Mouse (Mus musculus) cerebellum, adult (tissue): ENCODE results near the gene Wnt7b.
A peak's percentile ranks its signal among the peaks of the same experiment; 100 is the strongest.

Experiments
- ATAC-seq: cut with Nextera tagmentation; 2 replicates; pipeline ENCODE4 v1.9.2; 2017; ENCODE audit warnings: mild to moderate bottlenecking, moderate library complexity, mixed read lengths; ENCODE audit not compliant: insufficient number of reproducible peaks, low FRiP score, low TSS enrichment

Wnt7b gene

DNA sequence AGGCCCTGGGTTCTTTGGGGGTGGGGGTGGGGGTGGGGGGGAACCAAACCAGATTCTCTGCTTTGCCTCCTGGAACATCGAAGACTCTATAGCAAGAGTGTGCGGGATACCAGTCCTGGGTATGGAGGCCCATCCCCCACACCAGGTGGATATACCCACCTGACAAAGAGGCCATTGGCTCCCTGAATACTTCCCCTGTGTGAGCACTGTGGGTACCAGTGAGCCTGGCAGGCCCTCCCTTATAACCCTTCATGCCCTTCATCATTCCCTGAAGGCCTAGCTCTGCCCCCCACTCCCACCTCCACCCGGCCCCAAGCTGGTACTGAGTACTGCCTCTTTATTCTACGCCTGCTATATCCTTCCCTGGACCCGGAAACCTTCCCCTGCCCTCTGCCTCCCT is 19.7 kb upstream of the Wnt7b start:
- ATAC-seq = no peak

DNA sequence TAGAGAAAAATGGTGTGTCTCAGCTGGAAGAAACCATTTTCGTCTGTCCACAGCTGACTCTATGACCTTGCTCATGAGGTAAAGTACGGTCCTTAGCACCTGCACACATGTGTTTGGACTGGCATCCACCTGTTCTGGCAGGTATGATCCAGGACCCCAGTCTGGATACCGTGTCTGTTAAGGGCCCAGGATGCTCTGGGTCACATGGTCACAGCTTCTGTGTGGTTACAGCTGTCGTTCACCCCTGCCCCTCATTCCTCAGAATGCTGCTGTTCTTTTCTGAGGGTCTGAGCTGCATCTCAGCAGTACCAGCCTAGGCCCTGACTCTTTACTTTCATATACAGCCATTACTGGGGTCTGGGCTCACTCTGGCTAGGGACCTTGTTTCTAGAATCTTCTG is 18.9 kb upstream of the Wnt7b start:
- no peak for ATAC-seq

DNA sequence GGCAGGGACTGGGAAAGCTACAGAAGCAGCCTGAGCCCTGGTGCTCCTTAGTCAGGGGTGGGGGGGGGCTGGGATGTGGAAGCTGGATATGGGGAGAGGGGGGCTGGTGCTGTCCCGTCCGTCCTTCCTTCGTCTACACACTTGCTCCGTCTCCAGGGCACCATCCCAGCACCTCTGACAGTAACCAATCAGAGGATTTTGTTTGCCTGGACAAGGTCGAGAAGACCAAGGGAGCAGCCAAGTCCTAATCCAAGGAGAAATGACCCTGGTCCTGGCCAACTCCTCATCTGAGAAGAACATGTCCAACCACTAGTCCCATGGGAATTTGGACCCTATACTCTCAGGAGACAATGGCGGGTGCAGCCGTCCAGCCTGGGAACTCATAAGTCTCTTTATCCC is 18.4 kb upstream of the Wnt7b start:
- ATAC-seq = no peak

DNA sequence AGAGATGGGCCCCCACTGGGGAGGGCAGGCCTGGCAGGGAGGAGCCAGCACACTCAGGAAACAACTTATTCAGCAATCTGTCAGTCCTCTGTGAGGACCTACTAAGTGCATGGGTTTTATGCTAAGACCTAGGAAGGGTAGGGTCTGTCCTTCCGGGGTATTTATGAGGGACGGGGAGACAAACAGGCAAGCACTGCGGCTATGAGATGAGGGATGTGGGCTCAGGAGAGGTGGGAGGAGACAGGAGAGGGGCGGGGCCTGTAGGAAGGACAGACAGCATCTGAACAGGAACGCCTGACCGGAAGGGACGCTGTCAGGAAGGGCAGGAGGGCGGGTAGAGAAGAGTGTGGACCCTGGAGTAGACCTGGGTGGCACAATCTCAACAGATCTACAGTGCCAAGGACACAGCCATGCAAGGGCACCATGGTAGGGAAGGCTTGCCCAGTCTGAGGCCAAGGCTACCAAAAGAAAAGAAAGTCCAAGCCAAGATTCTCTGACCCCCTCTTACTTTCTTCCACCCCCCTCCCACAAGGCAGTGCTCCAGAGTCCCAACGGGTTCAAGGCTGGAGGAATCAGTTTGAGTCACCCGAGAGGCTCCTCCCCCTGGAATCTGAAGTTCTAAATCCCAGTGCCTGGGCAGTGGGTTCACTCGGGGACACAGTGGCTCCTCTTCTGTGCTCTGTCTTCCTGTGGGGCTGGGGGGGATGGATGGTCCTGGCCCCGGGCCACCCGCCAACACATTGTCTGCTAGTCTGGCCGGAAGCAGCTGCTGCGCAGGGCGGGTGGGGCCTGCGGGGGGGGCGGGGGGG is 17.8 kb upstream of the Wnt7b start:
- no peak for ATAC-seq

DNA sequence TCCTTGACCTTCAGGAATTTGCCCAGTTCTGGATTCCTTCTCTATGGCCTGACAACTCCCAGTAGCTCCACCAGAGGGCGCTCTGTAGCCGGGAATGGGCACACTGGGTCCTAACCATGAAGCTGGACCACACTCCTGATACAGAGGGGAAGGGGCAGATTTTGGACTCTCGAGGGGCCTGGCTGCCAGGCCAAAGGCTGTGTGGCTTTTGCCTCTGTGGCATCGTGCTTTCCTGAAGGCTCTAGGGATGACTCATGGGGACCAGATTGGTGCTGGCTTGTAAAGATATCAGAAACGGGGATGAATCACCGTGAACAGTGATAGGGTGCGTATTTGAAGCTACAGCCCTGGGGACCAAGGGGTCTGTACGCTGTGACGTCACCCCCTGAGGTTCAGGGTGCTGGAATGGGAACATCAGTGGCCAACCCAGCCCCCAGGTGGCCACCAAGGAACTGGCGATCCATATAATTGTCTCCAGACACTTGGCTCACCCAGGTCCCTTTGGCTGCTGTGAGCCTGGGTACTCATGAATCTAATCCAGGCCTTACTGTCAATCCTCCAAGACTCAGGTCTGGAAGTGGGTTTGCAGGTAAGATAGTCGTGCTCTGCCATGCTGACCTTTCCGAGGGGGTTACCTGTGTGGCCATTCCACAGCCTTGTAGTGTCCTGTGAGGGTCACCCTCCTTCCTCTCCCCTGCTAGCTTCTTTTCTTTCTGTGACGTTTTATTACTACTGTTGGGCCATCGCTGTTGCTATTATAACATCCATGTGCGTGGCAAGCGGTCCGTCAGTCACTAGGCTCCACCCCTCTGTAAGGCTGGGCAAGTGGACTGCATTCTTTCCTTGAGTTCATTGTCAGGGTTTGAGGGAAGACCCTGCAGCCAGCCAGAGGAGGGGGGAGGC is 17.0 kb upstream of the Wnt7b start:
- ATAC-seq = peak; percentile 57; the same call in 1 of the 2 replicates

DNA sequence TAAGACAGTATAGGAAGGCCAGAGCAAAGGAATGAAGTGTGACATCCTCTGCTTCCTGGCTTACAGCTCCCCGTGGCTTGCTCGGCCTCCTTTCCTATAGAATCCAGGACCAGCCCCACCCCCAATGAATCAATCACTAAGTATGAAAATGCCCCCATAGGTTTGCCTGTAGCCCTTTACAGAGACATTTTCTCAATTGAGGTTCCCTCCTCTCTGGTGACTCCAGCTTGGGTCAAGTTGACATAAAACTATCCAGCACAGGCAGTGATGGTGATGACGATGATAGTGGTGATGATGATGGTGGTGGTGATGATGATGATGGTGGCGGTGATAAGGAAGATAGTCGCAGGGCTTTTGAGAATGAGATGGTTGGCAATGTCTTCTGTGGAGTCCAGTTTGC is 16.2 kb upstream of the Wnt7b start:
- no peak for ATAC-seq

DNA sequence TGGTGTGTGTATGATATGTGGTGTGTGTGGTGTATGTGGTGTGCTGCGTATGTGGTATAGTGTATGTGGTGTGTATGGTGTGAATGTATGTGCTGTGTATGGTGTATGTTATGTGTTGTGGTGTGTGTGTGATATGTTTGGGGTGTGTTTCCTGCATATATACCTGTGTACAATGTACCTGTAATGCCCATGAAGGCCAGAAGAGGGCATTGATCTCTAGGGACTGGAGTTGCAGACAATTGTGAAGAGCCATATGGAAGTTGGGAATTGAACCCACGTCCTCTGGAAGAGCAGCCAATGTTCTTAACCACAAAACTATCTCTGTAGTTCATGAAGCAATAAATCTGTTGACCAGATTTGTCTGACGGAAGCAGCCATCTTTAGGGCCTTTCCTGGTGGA is 15.1 kb upstream of the Wnt7b start:
- ATAC-seq = no peak

DNA sequence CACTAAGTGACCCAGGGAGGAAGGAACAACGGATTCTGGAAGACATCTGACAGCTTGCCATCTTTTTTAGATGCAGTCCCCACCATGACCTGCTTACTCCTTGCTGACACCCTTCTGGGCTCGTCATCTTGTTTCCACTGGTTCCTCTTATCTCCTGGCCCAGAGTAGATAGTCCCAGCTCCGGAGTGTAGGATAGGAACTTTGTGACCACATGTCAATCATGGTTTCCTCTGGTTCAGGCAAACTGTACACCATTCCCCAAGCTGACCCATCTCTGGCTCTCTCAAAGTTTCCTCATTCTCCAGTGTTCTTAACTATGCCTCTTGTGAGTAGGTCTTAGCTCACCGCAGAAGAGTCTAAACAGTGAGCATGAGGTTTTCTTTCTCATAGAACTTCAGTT is 10.4 kb upstream of the Wnt7b start:
- no peak for ATAC-seq

DNA sequence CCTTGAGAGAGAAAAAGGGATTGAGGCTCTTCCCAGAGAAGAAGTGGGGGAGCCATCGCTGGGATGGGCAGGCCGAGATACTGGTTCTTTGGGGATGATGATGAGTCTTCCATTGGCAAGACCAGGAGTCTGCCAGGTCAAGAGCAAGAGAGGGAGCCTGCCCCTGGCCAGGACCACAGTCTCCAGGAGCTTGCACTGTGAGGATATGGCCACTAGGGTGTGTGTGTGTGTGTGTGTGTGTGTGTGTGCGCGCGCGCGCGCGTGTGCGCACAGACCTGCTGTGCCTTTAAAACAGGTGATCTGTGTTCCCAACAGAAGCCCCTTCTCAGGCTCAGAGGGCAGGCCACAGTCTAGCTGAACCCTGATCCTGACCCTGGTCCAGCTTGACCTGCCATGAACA is 8.6 kb upstream of the Wnt7b start:
- ATAC-seq = no peak

DNA sequence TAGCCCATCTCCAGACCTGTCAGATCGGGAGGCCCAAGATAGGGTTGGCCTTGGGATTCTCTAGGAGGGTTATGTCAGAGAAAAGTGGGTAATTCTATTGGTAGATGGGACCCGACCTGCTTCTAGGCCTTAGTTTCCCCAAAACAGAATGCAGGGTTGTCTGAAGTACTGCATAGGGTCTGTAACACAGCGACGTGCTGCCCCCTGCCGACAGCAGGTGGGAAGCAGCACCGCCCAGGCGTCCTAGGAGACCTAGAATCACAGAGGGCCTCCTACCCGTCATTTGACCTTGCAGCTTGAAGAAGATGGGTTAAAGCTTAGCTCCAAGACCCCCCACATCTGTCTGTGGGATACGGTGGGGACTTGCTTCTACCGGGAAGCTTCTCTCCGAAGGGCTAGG is 1.2 kb upstream of the Wnt7b start:
- ATAC-seq = 0 out of 2 replicates have a peak, but pooled peaks have one; percentile 15

DNA sequence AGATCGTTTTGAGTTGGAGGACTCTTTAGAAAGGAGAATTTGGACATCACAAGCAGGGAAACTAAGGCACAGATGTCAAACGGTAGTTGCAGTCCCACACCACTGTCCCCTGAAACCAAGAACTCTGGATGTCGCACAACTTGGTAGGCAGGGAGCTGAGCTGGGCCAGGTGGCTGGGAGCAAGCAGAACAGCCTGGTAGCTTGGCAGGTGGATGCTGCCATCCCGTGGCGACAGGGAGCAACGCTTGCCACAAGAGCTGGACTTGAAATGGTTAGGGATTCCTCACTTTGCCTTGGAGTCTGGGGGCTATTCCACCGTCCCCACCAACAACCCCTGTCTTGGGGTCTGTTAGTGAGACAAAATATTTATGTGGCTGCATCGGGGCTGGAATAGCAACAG is 751 bp upstream of the Wnt7b start:
- peak; percentile 47; the same call in 1 of the 2 replicates for ATAC-seq

DNA sequence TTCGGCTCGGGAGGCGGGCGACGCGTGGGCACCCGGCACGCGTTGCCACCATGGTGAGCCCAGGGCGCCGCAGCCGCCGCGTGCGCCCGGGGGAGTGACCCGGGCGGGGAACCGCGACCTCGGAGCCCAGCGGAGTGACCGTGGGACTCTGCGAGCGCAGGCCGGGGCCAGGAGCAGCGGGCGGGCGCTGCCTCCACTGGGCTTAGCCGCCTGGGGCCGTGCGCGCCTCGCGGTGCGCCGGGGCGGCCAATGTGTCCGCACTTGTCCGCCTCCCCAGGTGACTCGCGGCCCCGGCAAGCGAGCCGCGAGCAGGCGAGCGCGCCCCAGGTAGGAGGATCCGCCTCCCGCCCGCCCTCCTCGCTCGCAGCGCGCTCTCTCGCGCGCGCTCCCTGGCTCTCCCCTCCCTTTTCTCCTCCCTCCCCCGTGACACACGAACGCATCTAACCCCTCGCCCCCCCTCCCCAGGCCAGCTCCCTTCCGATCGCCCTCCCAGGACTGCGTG is 659 bp downstream of the Wnt7b start:
- ATAC-seq = no peak

DNA sequence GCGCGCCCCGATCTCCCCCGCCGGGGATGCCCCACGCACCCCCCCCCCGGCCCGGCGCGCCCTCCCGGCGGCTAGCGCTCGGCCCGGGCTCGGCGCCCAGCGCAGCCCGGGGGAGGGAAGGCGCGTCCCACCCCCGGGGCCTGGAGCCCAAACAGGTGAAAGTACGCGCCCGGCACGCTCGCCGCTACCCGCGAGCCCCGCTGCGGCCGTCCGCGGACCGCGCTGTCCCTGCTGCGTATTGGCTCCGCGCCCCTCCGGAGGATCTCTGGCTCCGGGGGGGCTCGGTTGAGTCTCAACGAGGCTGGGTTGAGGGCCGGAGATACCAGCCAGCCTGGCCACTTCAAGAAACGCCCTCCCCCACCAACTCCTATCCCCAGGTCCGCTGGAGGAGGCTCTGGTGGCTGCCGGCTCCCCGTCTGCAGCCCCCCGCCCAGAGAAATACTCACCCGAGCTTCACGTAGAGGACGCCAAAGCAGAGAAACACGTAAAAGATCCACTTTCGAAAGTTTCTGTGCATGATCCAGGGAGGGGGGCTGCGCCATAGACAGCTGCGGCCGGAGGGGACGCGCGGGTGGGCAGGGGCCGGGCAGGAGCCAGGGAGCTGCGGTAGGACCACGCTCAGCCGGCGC is 1.2 kb downstream of the Wnt7b start:
- ATAC-seq = no peak

DNA sequence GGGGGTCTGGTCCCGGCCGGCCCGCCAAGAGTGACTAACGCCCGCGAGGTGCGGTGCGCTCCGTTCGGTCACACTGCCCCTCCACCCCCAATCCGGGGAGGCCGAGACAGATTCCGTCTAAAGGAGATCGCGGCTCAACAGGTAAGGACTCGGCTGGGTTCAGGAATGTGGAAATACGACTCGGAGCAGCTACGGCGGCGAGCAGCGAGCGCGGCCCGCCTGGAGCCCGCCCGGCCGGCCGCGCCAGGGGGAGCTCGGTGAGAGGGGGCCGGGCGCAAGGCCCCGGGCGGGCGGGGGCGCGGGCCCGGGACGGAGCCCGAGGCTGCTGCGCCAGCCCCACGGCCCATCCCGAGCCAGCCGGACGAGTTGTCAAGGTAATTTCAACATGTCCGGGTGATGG is 1.8 kb downstream of the Wnt7b start:
- ATAC-seq = no peak

DNA sequence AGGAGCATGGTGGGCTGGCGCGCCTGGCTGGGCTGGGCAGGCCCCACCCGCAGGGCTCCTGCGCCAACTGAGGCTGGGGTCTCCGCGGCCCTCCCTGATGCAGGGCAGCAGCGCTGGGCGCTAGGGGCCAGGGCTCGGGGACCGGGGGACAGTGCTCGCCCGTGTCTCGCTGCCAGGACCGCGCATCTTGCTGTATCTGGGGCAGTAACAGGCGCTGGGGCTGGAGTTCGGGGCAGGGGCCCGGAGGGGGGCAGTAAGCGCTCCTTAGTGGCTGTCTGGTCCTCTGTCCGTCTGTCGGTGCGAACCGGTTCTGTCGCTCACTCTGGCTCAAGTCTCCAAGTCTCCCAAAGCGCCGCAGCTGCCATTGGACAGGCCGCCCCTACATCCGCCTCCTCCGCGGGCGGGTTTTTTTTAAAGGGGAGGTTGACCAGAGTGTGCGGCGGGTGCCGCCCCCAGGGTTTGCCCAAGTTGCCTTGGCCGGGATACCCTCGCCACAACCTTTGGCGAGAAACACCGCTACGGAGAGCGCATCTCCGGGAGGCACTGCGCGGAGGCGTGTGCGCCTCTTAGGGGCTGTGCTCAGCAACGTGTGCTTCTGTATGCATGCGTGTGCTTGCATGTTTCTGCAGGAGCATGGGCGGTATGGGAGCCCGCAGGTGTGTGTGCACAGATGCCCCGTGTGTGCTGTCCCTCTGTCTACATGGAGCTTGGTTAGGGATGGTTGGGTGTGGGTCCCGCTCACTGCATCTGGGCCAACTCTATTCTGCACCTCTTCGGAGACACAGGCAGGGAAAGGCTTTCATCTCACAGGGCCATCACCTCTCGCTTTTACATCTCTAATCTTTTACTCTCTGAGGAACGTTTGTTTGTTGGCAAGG is 4.5 kb downstream of the Wnt7b start:
- ATAC-seq = no peak

DNA sequence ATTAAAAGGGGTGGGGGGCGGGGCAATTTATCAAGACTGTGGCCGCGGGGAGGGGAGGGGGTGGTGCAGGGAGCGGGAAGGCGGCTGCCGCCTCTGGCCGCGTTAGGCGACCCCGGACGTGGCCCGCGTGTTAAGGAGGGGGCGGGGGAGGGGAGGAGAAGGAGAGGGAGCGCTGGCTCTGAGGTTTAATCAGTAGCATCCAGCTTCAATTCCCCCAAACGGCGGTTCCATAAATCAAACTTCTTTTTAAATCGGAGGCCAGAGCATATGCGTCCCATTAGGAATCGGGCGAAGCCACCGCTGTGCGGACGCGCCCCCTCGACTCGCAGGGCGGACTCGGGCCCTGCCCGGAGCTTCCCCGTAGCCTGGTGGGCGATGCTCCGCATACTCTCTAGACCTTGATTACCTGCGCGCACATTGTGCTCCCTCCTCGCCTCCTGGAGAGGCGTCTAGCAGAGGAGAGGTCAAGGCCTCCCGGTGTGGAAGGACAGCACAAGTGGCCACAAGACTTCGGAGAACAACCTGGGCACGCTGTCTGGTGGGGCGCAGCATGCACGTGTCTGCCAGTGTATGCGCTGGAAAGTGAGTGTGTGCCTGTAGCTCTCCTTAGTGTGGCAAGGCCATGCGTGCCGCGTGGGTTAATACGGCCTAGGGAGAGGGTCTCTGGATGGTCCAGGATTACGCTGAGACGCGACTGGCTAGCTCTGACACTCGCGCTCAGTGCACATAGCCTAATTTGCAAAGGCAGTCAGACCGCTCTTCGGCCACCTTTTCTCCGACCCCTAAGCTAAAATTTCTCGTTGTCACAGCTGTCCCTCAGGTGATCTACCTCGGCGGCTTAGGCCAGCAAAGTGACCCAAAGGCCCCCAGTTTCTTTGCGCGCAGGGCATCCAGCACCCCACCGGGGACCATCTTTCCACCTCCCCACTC is 5.5 kb downstream of the Wnt7b start:
- ATAC-seq = no peak

DNA sequence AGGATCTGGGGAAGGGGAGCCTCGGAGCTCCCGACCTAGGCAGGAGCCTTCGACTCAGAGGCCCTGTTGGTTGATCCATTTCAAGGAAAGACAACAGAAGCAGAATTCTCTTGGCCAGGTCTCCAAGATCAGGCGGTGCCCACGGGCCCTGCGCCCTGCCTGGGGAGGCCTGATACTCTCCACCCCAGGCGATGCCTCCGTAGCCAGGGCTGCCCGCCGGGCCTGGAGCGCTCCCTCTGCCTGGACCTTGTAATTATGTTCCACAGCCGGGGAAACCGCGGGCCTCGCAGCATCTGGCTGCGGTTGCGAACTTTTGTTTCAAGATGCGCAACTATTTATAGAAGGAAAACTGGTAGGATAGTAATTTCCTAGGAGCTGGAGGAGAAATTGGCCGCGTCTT is 6.2 kb downstream of the Wnt7b start:
- ATAC-seq = no peak

DNA sequence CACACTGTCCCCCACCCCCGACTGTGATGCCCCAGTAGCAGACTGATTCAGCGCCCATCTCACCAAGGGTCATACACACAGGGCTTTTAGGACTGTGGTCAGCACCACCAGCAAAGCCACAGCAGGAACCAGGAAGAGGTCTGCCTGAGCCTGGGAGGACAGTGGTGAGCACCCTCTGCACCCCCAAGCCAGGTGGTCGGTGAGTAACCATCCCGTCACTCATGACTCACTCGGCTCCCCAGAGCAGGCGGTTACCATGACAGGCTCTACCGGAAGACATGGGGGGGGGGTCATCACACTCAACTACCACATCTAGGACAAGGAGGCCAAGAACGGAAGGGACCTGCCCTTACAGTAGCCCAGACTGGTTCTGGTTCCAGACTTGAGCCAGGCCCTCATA is 7.7 kb downstream of the Wnt7b start:
- no peak for ATAC-seq

DNA sequence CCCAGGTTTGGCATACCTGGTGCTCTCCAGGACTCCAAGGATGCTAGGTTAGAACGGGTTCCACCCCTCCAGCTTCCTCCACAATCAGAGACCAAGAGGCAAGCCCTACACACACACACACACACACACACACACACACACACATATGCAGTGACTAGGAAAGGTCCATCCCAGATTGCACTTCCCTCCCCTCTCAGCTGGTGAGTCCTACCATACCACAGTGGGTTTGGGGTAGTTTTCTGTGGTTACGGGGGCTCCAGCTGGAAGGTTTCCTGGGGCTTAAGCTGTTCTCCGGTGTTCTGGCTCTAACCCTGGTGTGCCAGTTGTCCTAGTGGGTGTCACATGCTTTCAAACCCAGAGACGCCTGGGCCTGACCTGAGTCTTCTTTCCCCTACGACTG is 8.2 kb downstream of the Wnt7b start:
- no peak for ATAC-seq
